Mouse (Mus musculus) liver, embryonic 14.5 days (tissue): ENCODE data around the gene Anxa6.

Source experiments
- CTCF ChIP-seq: IDR thresholded peaks from 2 replicates; pipeline ENCODE4 v1.5.1; 2016; ENCODE audit warnings: antibody characterized with exemption, low read depth, control low read depth
- EP300 ChIP-seq: IDR thresholded peaks from 2 replicates; pipeline ENCODE4 v1.6.1; 2016; ENCODE audit warnings: antibody characterized with exemption, low read depth

GRCm38 (mm10) chr11:55016758-55017157, 16.5 kb downstream of the Anxa6 start:
- TF ChIP-seq CTCF (no peak), EP300 (no peak)
